Mouse (Mus musculus) gastrocnemius, postnatal 10 days (tissue): ENCODE results near the gene Gm20388. TPM values are rescaled to one million over a fixed set of nuclear protein-coding genes. Genes with fewer than 3 reads are reported as not detected.

Experiments
- DNase-seq: peaks from one replicate; pipeline ENCODE4 v3.0.0; 2021; ENCODE audit warnings: mixed read lengths
- total RNA-seq, 2 experiments: library from RNA; stranded (reverse); gene quantifications; 2 replicates each; pipeline ENCODE4 v1.2.3; 2021

The Gm20388 gene
- total RNA-seq, 2 experiments from 2014 or later, result 2.9 to 6.0 TPM

- no peak for DNase-seq
Measured at GRCm38 (mm10) chr8:121875517-121875916, 1964.9 kb downstream of the Gm20388 start.

DNA sequence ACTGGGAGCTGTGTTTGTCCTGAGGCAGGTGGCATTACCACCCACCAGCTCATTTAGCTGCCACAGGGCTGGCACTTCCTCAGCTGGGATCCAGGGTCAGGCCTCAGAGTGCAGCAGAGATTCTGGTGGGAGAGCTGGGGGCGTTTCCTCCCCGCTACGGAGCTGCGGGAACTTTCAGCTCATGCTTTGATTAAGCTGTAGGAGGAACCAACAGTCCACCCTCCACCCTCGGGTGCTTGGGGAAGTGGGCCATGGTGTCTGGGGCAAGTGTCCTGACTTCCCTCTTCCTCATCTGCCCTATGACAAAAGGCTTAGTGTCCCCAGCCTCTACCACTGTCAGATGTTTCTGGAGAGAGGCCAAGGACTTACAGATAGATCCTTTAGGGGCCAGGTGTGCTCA, 1966.6 kb downstream of the Gm20388 start:
- DNase-seq, result no peak

- DNase-seq, result no peak
Measured at GRCm38 (mm10) chr8:121877828-121878480, 1967.3 kb downstream of the Gm20388 start.

- DNase-seq, result no peak
Measured at GRCm38 (mm10) chr8:121879712-121880111, 1969.1 kb downstream of the Gm20388 start.

DNA sequence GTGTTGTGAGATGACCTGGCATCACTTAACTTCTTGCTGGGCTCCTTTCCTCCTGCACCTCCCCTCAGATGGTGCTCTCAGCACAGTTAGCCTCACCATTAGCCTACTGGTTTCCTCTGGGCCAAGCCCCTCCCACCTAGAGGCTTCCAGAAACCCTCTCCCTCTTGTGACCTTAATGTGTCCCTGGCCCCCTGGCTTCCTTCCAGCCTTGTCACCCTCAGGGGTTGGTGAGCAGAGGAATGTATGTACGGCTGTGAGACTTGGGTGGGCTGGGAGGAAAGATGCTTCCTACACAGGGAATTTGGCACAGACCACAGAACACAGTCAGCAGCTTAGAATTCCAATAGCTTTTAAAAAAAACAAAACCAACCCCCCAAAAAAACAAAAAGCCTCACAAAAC, 1970.2 kb downstream of the Gm20388 start:
- no peak for DNase-seq

DNA sequence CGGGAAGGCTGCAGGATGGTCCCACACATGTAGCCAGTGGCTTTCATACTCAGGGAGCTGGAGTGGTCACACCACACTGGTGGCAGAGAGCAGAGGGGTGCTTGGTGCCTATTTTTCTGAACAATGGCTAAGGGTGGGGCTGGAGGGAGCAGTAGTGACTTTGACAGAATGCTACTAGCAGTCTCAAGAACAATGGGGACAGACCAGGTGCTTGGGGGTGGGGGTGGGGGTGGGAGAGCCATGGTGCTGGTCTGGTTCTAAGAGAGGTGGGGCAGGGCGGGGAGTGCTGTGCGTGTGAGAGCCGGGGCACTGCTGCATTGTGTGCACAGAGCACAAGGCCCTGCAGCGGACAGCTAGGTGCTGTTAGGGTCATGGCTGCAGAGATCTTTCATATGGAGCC, 1971.3 kb downstream of the Gm20388 start:
- DNase-seq, result no peak

DNA sequence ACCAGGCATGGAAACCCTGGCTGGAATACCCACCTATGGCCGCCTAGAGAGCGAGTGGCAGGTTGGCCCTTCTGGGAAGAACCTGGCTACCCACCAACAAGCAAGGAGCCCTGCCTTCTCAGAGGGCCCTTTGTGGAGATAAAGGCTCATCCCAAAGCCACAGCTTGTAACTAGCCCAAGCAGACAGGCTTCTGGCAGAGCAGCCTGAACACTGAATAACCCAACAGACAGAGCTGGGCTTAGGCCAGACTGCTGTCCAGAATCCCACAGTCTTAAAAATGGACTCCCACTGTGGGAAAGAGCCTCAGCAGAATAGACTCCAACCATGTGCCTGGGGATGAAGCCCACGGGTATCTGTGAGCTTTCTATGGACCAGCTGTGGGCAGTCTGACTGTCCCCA, 1973.5 kb downstream of the Gm20388 start:
- no peak for DNase-seq

DNA sequence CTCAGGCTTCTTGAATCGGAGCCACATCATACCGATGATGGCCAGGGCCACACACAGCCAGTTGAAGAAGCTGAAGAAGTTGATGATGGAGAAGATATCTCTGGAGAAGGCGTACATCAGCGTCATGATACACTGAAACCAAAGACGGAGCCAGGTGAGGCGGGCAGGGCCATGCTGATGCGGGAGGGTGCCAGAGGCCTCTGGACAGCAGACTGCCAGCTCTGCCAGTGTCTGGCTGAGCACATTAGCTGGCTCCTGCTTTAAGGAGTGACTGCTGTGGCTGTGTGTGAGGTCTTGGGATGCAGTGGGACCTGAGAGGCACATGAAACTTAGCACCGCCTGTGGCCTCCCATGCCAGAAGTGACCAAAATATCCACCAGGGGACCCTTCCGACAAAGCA, 1974.4 kb downstream of the Gm20388 start:
- no peak for DNase-seq

GRCm38 (mm10) chr8:121885433-121885832, 1974.8 kb downstream of the Gm20388 start:
- DNase-seq, result no peak

DNA sequence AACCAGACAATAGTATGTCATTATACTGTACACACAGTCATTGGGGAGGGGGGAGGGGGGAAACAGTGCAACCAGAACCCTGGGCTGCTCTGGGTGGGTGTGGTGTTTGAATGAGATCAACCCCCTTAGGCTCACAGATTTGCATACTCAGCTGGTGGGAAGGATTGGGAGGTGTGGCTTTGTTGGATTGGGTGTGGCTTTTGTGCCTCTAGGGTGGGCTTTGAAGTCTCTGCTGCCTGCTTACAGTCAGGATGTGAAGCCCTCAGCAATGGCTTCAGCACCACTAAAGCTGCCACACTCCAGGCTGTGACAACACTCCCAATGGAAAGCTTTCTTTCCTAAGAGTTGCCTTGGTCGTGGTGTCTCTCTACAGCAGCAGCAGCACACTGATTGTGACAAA, 1976.9 kb downstream of the Gm20388 start:
- DNase-seq, result no peak

GRCm38 (mm10) chr8:121889317-121889716, 1978.7 kb downstream of the Gm20388 start:
- DNase-seq, result no peak

GRCm38 (mm10) chr8:121889810-121890785, 1979.5 kb downstream of the Gm20388 start:
- DNase-seq, result peak; percentile 57

DNA sequence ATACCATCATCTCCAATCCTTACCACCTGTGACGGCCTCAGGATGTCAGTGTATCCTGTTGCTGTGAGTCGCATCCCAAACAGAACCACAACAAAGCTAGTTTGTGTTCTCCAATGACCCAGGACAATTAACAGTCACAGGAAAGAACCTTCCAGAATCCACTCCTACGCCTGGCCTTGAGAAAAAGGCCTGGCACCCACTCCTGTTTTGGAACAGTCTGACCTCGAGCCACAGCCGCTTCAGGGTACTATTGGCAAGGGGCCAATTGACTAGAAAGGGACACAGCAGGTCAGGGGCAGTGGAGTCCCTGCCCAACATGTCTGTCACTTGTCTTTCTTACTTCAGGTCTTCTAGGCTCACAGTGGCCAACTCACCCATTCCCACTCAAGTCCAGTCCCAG, 1982.2 kb downstream of the Gm20388 start:
- DNase-seq, result no peak

GRCm38 (mm10) chr8:121895910-121896309, 1985.3 kb downstream of the Gm20388 start:
- no peak for DNase-seq

- DNase-seq, result no peak
Measured at GRCm38 (mm10) chr8:121896476-121897145, 1986.0 kb downstream of the Gm20388 start.

- DNase-seq, result no peak
Measured at GRCm38 (mm10) chr8:121897205-121897604, 1986.6 kb downstream of the Gm20388 start.

DNA sequence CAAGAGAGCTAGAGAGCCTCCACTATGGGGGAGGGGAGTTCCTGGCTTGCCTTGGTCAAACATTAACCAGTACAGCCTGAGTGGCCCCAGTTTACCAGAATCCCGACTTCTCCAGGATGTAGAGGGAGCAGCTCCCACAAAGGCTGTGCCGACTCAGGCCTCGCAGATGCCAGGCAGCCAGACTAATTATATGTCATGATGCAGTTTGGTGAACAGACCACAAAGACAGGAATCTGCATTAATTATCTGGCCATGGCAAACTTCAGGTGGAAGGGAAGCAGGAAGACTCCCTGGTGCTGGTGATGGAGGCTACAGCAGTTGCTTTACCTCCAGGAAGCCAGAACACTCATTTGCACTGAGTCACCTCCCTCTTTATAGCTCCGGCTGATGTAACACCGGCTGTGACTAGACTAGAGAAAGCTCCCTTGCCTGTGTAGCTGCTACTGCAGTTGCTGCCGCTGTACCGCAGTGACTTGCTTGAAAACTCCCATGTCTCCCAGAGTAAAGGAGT, 1987.3 kb downstream of the Gm20388 start:
- DNase-seq, result no peak

DNA sequence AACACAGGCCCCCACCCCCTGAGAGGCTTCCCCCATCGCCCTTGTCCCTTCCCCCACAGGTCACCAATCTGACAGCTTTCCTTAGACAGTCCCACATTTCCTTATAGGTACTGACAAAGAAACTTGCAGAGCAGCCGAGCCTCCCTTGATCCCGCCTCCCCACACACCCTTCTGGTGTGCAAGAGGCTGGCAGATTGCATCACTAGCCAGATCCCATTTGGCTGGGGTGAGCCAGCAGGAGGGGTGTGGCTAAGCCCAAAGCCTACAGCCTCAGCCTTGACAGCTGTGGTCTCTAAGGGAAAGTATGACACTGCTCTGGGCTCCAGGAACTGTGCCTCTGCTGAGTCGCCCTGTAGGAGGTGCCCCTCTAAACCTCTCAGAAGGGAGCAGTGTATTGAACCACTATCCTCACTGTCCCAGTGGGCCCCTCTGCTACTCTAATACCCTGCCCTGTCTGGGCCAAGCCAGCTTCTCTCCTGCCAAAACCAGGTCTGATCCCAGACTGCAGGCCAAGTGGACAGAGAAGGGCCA, 1987.8 kb downstream of the Gm20388 start:
- peak; percentile 57 for DNase-seq

DNA sequence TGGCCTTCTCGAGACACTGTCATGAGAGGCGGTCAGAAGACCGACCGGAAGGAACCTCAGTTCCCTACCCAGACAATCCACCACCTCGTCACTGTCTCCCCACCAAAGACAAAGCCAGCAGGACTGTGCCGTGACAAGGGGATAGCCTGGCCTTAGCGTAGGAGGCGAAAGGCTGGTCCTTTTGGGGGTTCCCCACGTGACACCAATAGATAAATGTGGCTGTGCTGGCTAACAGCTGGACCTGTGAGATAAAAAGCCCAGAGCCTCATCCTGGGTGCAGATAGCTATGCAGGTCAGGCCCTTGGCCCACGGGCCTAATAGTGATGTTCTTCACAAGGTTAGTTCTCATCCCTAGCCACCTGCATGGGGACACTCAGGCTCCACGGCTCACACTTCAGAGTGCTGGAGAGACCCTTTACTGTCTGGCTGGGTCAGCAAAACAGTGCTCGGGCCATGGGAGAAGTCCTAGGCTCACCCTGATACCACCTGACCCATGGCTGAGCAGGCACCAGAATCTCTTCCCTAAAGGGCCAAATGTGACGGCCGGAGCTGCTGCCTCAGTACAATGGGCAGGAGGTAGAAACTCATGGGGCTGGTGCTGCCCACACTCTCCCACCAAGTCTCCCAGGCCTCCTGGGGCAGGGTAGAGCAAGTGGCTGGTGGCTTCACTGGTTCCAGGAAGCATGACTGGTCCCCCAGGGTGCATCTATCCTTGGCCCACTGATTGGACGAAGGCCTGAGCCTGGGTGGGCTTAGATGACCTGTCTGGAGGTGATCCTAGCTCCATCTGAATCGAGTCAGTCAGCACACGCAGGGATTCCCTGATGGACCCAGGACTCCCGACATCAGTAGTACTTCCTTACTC, 1988.8 kb downstream of the Gm20388 start:
- no peak for DNase-seq

DNA sequence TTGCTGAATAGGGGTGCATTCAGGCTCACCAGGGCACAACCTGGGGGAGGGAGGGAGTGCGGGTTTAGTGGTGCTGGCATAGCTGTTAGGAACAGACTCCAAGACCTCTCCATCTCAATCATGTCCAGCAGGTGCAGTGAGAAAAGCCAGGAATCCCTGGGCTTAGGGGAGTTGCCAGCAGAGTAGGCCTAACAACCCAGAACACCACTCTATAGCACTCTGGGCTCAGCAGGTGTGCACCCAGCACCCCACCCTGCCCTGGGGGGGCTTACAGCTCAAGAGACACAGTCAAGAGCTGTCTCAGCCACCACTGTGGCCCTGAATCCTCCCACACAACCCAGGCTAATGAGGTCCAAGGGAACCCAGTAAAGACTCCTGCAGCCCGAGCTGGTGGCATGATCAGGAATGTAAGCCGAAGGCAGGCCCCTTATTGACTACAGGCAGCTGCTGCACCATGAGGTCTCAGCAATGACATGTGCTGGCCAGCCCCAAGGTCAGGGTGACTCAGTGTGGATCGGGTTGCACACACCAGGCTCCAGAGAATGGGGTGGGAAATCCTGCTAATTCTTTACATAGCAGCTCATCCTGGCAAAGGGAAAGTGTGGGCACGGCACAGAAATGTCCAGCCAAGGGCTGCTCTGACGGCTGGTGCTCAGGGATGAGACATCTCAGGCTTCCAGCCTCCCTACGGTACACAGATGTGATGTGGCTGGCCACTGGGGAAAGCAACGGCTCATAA, 1991.0 kb downstream of the Gm20388 start:
- DNase-seq, result peak; percentile 46

DNA sequence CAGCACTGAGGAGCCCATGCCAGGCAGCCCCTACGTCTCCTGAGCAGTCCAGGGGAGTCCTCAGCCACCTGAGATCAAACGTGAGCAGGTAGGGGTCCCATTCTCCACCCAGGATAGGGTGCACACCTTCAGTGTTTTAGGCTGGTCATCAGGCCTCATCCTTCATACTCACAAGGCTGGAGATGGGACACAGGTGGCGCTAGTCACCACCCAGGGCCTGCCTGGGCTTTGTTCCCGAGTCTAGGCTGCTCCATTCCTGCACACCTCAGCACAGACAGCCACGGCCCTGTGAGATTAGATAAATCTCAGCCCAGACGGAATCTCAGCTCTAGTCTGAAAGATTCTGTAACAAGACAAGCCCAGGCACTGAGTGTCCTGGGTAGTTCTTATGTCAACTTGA, 1993.3 kb downstream of the Gm20388 start:
- DNase-seq, result no peak
